Mouse (Mus musculus) left cerebral cortex, postnatal 10 days (tissue): Measurements from ENCODE around the gene Agpat2. TPM values are rescaled to one million over a fixed set of nuclear protein-coding genes. Genes with fewer than 3 reads are reported as not detected.

ENCODE experiments used
- DNase-seq, 2 experiments: peaks; one replicate each; pipeline ENCODE4 v3.0.0; 2021 to 2022; ENCODE audit warnings: low spot score in 2 of 2, mixed read lengths in 1 of 2; ENCODE audit errors: extremely low spot score in 1 of 2
- intact Hi-C: fragments of 180-260 bp; cut with DNase I; formaldehyde crosslinking; loops from one replicate; pipeline ENCODE4 v1.15.1; 2025
- total RNA-seq, 2 experiments: library from RNA; stranded (reverse); gene quantifications; 2 replicates each; pipeline ENCODE4 v1.2.3; 2021

The Agpat2 gene
- total RNA-seq, 2 experiments from 2014 or later = 1.6 to 2.2 TPM

- intact Hi-C loops = no loop called here
- DNase-seq = no peak
These were observed 24.7 kb upstream of the Agpat2 start for GRCm38 (mm10) chr2:26628792-26629437.

- intact Hi-C loops = no loop called here
- DNase-seq = peak; percentile 85 to 93
These were observed 23.9 kb upstream of the Agpat2 start, which contains the start of gene Fam69b for GRCm38 (mm10) chr2:26627921-26628739. Fam69b (plus strand) TSS chr2:26628457.

GRCm38 (mm10) chr2:26626081-26626480 is 21.9 kb upstream of the Agpat2 start:
- no peak for DNase-seq
- intact Hi-C loops = no loop called here

GRCm38 (mm10) chr2:26625419-26625818 is 21.2 kb upstream of the Agpat2 start:
- DNase-seq = no peak
- intact Hi-C loops = no loop called here

- intact Hi-C loops = no loop called here
These were observed 18.8 kb upstream of the Agpat2 start for GRCm38 (mm10) chr2:26622984-26623383.

GRCm38 (mm10) chr2:26621246-26621645 is 17.0 kb upstream of the Agpat2 start:
- no peak for DNase-seq
- intact Hi-C loops = no loop called here

More at GRCm38 (mm10) chr2:26622984-26623383, 18.8 kb upstream of the Agpat2 start:
- no peak for DNase-seq

- DNase-seq = no peak
- intact Hi-C loops = no loop called here
These were observed 13.7 kb upstream of the Agpat2 start for GRCm38 (mm10) chr2:26617928-26618327.

GRCm38 (mm10) chr2:26617331-26617730 is 13.1 kb upstream of the Agpat2 start:
- intact Hi-C loops = no loop called here
- DNase-seq = no peak

- intact Hi-C loops = no loop called here
- DNase-seq = no peak
These were observed 11.4 kb upstream of the Agpat2 start for GRCm38 (mm10) chr2:26615459-26616124.

- no peak for DNase-seq
- intact Hi-C loops = no loop called here
These were observed 10.7 kb upstream of the Agpat2 start for GRCm38 (mm10) chr2:26614903-26615302.

GRCm38 (mm10) chr2:26611896-26612295 is 7.7 kb upstream of the Agpat2 start:
- no peak for DNase-seq
- intact Hi-C loops = no loop called here

GRCm38 (mm10) chr2:26611054-26611453 is 6.8 kb upstream of the Agpat2 start:
- no peak for DNase-seq
- intact Hi-C loops = no loop called here

- DNase-seq = no peak
These were observed 6.3 kb upstream of the Agpat2 start for GRCm38 (mm10) chr2:26610526-26610925.

GRCm38 (mm10) chr2:26609261-26609661 is 5.0 kb upstream of the Agpat2 start:
- no peak for DNase-seq

More at GRCm38 (mm10) chr2:26610526-26610925, 6.3 kb upstream of the Agpat2 start:
- intact Hi-C loops = no loop called here

GRCm38 (mm10) chr2:26608781-26609180 is 4.6 kb upstream of the Agpat2 start:
- DNase-seq = no peak
- intact Hi-C loops = no loop called here

More at GRCm38 (mm10) chr2:26609261-26609661, 5.0 kb upstream of the Agpat2 start:
- intact Hi-C loops = no loop called here

GRCm38 (mm10) chr2:26607056-26607910 is 3.1 kb upstream of the Agpat2 start:
- DNase-seq = no peak
- intact Hi-C loops = no loop called here

GRCm38 (mm10) chr2:26606579-26606978 is 2.4 kb upstream of the Agpat2 start:
- no peak for DNase-seq
- intact Hi-C loops = no loop called here

GRCm38 (mm10) chr2:26605331-26605730 is 1.1 kb upstream of the Agpat2 start:
- no peak for DNase-seq
- intact Hi-C loops = no loop called here

GRCm38 (mm10) chr2:26603159-26603558 is 1.1 kb downstream of the Agpat2 start:
- DNase-seq = no peak
- intact Hi-C loops = no loop called here
